Mouse (Mus musculus) heart, postnatal 0 days (tissue): ENCODE results near the gene Gtsf1l. TPM values are rescaled to one million over a fixed set of nuclear protein-coding genes. Genes with fewer than 3 reads are reported as not detected.

Experiments
- ATAC-seq: fragments of 200-750 bp; cut with Nextera tagmentation; 2 replicates; pipeline ENCODE4 v1.8.0; 2017; ENCODE audit warnings: low read depth, moderate number of reproducible peaks, moderate library complexity; ENCODE audit not compliant: insufficient read depth
- DNase-seq: peaks from one replicate; pipeline ENCODE4 v3.0.0-alpha.2; 2016; ENCODE audit warnings: low spot score
- H3K27ac ChIP-seq: fragments of 300-500 bp; sonication (generic); 2 replicates; pipeline ENCODE4 v1.5.1; 2014; ENCODE audit warnings: low read depth, mild to moderate bottlenecking
- H3K27me3 ChIP-seq: fragments of 300-500 bp; sonication (generic); 2 replicates; pipeline ENCODE4 v1.6.1; 2014; ENCODE audit warnings: low read length, mixed read lengths; ENCODE audit not compliant: control insufficient read depth, insufficient read depth
- H3K36me3 ChIP-seq: fragments of 300-500 bp; sonication (generic); replicated peaks from 2 replicates; pipeline ENCODE4 v1.6.1; 2014; ENCODE audit warnings: low read length, mixed read lengths; ENCODE audit not compliant: control insufficient read depth, insufficient read depth
- H3K4me1 ChIP-seq: fragments of 300-500 bp; sonication (generic); 2 replicates; pipeline ENCODE4 v1.6.1; 2014; ENCODE audit warnings: antibody characterized with exemption; ENCODE audit not compliant: control insufficient read depth, insufficient read depth
- H3K4me2 ChIP-seq: fragments of 300-500 bp; sonication (generic); 2 replicates; pipeline ENCODE4 v1.6.1; 2014; ENCODE audit warnings: low read depth, mild to moderate bottlenecking, low read length, moderate library complexity
- H3K4me3 ChIP-seq: fragments of 300-500 bp; sonication (generic); 2 replicates; pipeline ENCODE4 v1.5.1; 2014; ENCODE audit warnings: low read depth, low read length
- H3K9ac ChIP-seq: fragments of 300-500 bp; sonication (generic); replicated peaks from 2 replicates; pipeline ENCODE4 v1.6.1; 2014; ENCODE audit warnings: low read depth, low read length, mixed read lengths
- H3K9me3 ChIP-seq: fragments of 300-500 bp; sonication (generic); replicated peaks from 2 replicates; pipeline ENCODE4 v1.6.1; 2016; ENCODE audit warnings: low read length; ENCODE audit not compliant: control insufficient read depth
- CTCF ChIP-seq: IDR thresholded peaks from 2 replicates; pipeline ENCODE4 v1.5.1; 2016; ENCODE audit warnings: antibody characterized with exemption, control low read depth, low read depth
- EP300 ChIP-seq: IDR thresholded peaks from 2 replicates; pipeline ENCODE4 v1.6.1; 2016; ENCODE audit warnings: antibody characterized with exemption, low read depth
- WGBS: fragments of 180-500 bp; shearing (Covaris S2); extraction: QIAGEN DNeasy Blood & Tissue Kit; methylation state at CpG from one replicate; pipeline ENCODE4 v1.1.7; 2014; 5-methylcytosine and 5-hydroxymethylcytosine counted together
- microRNA-seq: library from miRNA; unstranded; fragments of <30 nt; microRNA quantifications from one replicate; pipeline ENCODE4, GENCODE M21; 2016
- polyA plus RNA-seq: library from polyadenylated mRNA; unstranded; fragments of >200 nt; fragmentation: Nextera tagmentation; extraction: Ambion mirVana; gene quantifications from 2 replicates; pipeline ENCODE4 v1.2.1, GENCODE M21; 2015
- total RNA-seq: library from RNA; depleted of rRNA; stranded (reverse); fragments of >200 nt; gene quantifications from 2 replicates; pipeline ENCODE4 v1.2.3, GENCODE M21; 2014; ENCODE audit warnings: low replicate concordance; rRNA removed

Gtsf1l gene
- total and polyA plus RNA-seq, 2 experiments from 2014 or later = not detected

- H3K4me3 ChIP-seq = no peak overlapping the region
- peaks cover 29% of the 10 kb centered on the region for H3K36me3 ChIP-seq
- H3K27ac ChIP-seq = no peak overlapping the region
- WGBS = 86% methylated on average over 2 of the region's 2 CpGs
- H3K4me1 ChIP-seq = 0 out of 2 replicates have a peak, but pooled peaks cover 4% of the 10 kb centered on the region
- DNase-seq (no peak), ATAC-seq (no peak)
- H3K27me3 ChIP-seq = no peaks in the 10 kb centered on the region
- H3K9me3 ChIP-seq = no peaks in the 10 kb centered on the region
- H3K9ac ChIP-seq = no peak overlapping the region
- TF ChIP-seq EP300 = no peak
- no peak overlapping the region for H3K4me2 ChIP-seq
Observed at GRCm38 (mm10) chr2:163049116-163049515, 38.5 kb downstream of the Gtsf1l start.

GRCm38 (mm10) chr2:163048125-163048524, 39.5 kb downstream of the Gtsf1l start:
- ATAC-seq (peak; percentile 77), DNase-seq (peak; percentile 54)
- Histone ChIP-seq H3K4me2 (peak overlapping the region; percentile 52), H3K27ac (no peak overlapping the region), H3K9me3 (no peaks in the 10 kb centered on the region), H3K27me3 (no peaks in the 10 kb centered on the region), H3K4me3 (peak overlapping the region; percentile 22; the same call in 1 of the 2 replicates), H3K4me1 (no peaks in the 10 kb centered on the region), H3K36me3 (peaks cover 39% of the 10 kb centered on the region), H3K9ac (no peak overlapping the region)
- no peak for TF ChIP-seq EP300
- peak; percentile 82 for TF ChIP-seq CTCF
- under 1% methylated on average over 10 of the region's 10 CpGs for WGBS

- Histone ChIP-seq H3K9ac (no peak overlapping the region), H3K4me1 (peaks cover 7% of the 10 kb centered on the region; the same call in 1 of the 2 replicates), H3K9me3 (no peaks in the 10 kb centered on the region), H3K4me3 (no peak overlapping the region), H3K27ac (no peak overlapping the region), H3K27me3 (no peaks in the 10 kb centered on the region), H3K36me3 (peaks cover 81% of the 10 kb centered on the region), H3K4me2 (no peak overlapping the region)
- TF ChIP-seq CTCF (no peak), EP300 (no peak)
- ATAC-seq (no peak), DNase-seq (no peak)
- 82% methylated on average over 7 of the region's 7 CpGs for WGBS
Observed at GRCm38 (mm10) chr2:163039940-163040339, 47.7 kb downstream of the Gtsf1l start.

Small RNAs within 50 kb of the gene (microRNA-seq; reads per million reads assigned to microRNA genes)
- not detected for gene Gm22174
- gene Mir7003 = not detected

Other genes with a start within 250 kb of the Gtsf1l start
- gene Srsf6, start 156.3 kb downstream of the Gtsf1l start, total RNA-seq = 71.6 and 76.9 TPM in 2 replicates
- 45.8 and 59.2 TPM in 2 replicates for gene Srsf6, start 156.3 kb downstream of the Gtsf1l start, polyA plus RNA-seq
- not detected in 2 replicates for gene L3mbtl1, start 144.4 kb downstream of the Gtsf1l start, total RNA-seq
- not detected in 2 replicates for gene L3mbtl1, start 144.4 kb downstream of the Gtsf1l start, polyA plus RNA-seq
- not detected in 2 replicates for gene Sgk2, start 100.5 kb downstream of the Gtsf1l start, total RNA-seq
- not detected in 2 replicates for gene Sgk2, start 100.5 kb downstream of the Gtsf1l start, polyA plus RNA-seq
- gene Ift52, start 70.5 kb downstream of the Gtsf1l start, total RNA-seq = 15.4 and 18.5 TPM in 2 replicates
- 28.2 and 31.3 TPM in 2 replicates for gene Ift52, start 70.5 kb downstream of the Gtsf1l start, polyA plus RNA-seq
- 2.8 and 4.3 TPM in 2 replicates for gene Mybl2, start 33.2 kb downstream of the Gtsf1l start, total RNA-seq
- gene Mybl2, start 33.2 kb downstream of the Gtsf1l start, polyA plus RNA-seq = 3.4 and 3.8 TPM in 2 replicates
- gene Tox2, start 115.3 kb upstream of the Gtsf1l start, total RNA-seq = 0.19 and 1.0 TPM in 2 replicates
- gene Tox2, start 115.3 kb upstream of the Gtsf1l start, polyA plus RNA-seq = 1.2 and 1.7 TPM in 2 replicates